Mouse (Mus musculus) adrenal gland, postnatal 10 days (tissue): ENCODE data around the gene Zranb1. TPM values are rescaled to one million over a fixed set of nuclear protein-coding genes. Genes with fewer than 3 reads are reported as not detected.

Source experiments
- DNase-seq: peaks from one replicate; pipeline ENCODE4 v3.0.0; 2021; ENCODE audit warnings: mixed read lengths
- total RNA-seq, 2 experiments: library from RNA; stranded (reverse); gene quantifications; 2 replicates each; pipeline ENCODE4 v1.2.3; 2021

Gene Zranb1
- total RNA-seq, 2 experiments from 2014 or later: 33.7 to 37.9 TPM

- DNase-seq: peak; percentile 59
These were observed 3.7 kb upstream of the Zranb1 start for GRCm38 (mm10) chr7:132927201-132927600.

GRCm38 (mm10) chr7:132930055-132930454 lies 887 bp upstream of the Zranb1 start:
- DNase-seq: no peak

- DNase-seq: peak; percentile 70
These were observed 814 bp downstream of the Zranb1 start for GRCm38 (mm10) chr7:132931560-132932351.

GRCm38 (mm10) chr7:132933331-132933730 lies 2.4 kb downstream of the Zranb1 start:
- no peak for DNase-seq

GRCm38 (mm10) chr7:132934743-132935142 lies 3.8 kb downstream of the Zranb1 start:
- no peak for DNase-seq

- DNase-seq: no peak
These were observed 8.2 kb downstream of the Zranb1 start for GRCm38 (mm10) chr7:132939118-132939517.

GRCm38 (mm10) chr7:132940569-132940968 lies 9.6 kb downstream of the Zranb1 start:
- no peak for DNase-seq

- DNase-seq: no peak
These were observed 19.0 kb downstream of the Zranb1 start for GRCm38 (mm10) chr7:132949968-132950367.

- no peak for DNase-seq
These were observed 19.7 kb downstream of the Zranb1 start for GRCm38 (mm10) chr7:132950613-132951012.

- DNase-seq: no peak
These were observed 33.5 kb downstream of the Zranb1 start for GRCm38 (mm10) chr7:132964395-132964794.

GRCm38 (mm10) chr7:132965707-132966106 lies 34.8 kb downstream of the Zranb1 start:
- no peak for DNase-seq

GRCm38 (mm10) chr7:132972079-132972478 lies 41.1 kb downstream of the Zranb1 start:
- no peak for DNase-seq

- DNase-seq: no peak
These were observed 45.1 kb downstream of the Zranb1 start for GRCm38 (mm10) chr7:132976079-132976478.

- DNase-seq: no peak
These were observed 47.0 kb downstream of the Zranb1 start for GRCm38 (mm10) chr7:132977981-132978380.

- no peak for DNase-seq
These were observed 51.7 kb downstream of the Zranb1 start for GRCm38 (mm10) chr7:132982639-132983038.

GRCm38 (mm10) chr7:132989839-132990238 lies 58.9 kb downstream of the Zranb1 start:
- no peak for DNase-seq

- no peak for DNase-seq
These were observed 60.4 kb downstream of the Zranb1 start for GRCm38 (mm10) chr7:132991240-132991900.

- DNase-seq: no peak
These were observed 62.1 kb downstream of the Zranb1 start for GRCm38 (mm10) chr7:132992967-132993615.

GRCm38 (mm10) chr7:132994120-132994519 lies 63.2 kb downstream of the Zranb1 start:
- no peak for DNase-seq

- no peak for DNase-seq
These were observed 63.8 kb downstream of the Zranb1 start for GRCm38 (mm10) chr7:132994628-132995191.

- DNase-seq: peak; percentile 50
These were observed 65.4 kb downstream of the Zranb1 start for GRCm38 (mm10) chr7:132996391-132996790.

GRCm38 (mm10) chr7:132998639-132999038 lies 67.7 kb downstream of the Zranb1 start:
- DNase-seq: peak; percentile 68

GRCm38 (mm10) chr7:132999061-132999460 lies 68.1 kb downstream of the Zranb1 start:
- DNase-seq: peak; percentile 8
